Mouse (Mus musculus) ES-E14 (cell line): ENCODE measurements around the gene Ankrd10.

Experiments used
- HCFC1 ChIP-seq: IDR thresholded peaks from 2 replicates; pipeline ENCODE4 v1.6.1; 2012; ENCODE audit warnings: low read length, inconsistent platforms, borderline replicate concordance; ENCODE audit not compliant: insufficient read depth
- ZNF384 ChIP-seq: IDR thresholded peaks from 2 replicates; pipeline ENCODE4 v1.6.1; 2012; ENCODE audit warnings: low read depth, low read length, inconsistent platforms

DNA sequence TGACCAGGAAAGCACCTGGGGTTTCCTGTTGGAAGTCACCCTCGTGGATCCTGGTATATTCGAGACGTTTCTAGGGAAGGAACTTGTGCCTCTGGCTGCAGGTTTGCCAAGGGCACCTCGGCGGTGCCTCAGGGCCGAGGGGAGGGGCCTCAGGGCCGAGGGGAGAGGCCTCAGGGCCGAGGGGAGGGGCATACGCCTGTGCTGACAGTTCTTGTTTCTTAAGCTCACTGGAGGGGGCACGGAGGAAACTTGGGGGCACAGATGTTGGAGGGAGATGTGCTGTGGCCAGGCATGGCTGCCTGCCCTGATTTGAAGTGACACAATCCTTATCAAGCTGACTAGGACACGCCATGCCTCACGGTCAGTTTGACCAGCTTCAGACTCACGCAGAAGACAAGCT, 43.3 kb downstream of the Ankrd10 start:
- TF ChIP-seq HCFC1, result no peak
- no peak for TF ChIP-seq ZNF384
